ENCODE assay signal across 9 mouse cellular contexts in the genomic region with DNA sequence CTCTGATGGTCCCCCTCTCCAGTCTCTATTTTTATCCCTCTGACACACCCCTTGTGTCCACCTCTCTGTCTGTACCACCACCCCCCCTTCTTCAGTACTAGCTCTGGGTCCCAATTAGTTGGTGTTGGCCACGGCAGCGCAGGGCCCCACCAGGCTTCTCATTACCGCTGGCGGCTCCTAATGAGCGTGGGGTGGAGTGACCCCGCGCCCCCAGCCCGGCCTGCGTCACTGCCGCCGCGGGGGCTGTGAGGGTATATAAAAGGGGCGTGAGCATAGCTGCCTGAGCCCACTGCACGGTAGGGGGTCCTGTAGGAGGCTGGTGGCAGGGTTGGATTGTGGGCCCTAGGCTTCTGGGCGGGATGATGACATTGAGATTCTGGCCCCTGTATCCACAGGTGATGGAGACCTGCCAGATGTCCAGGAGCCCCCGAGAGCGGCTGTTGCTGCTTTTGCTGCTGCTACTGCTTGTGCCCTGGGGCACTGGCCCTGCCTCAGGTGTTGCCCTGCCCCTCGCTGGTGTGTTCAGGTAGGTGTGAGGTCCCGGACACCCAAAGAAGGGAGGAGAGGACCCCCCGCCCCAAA. TPM values are rescaled to one million over a fixed set of nuclear protein-coding genes. Genes with fewer than 3 reads are reported as not detected.
DNase-seq lines count a peak whose midpoint lies in the region; ATAC-seq and TF ChIP-seq lines count a peak whose summit lies in the region.
"Had no signal": no experiment of that assay in that cellular context is flagged by ENCODE, and none has a peak within 500 bp of the region (broad histone marks: within the 10 kb centered on the region; RNA-seq: fewer than 3 reads in every experiment).

A gene (plus strand): TSS at position 100 of the 582 bp plus-strand sequence.

- H3K9ac ChIP-seq in heart, embryonic 16.5 days (ENCODE audit: low read length): no peak within 1 kb of the TSS; the same call in 1 of the 2 replicates
- no peak within 1 kb of the TSS for H3K9ac ChIP-seq in embryonic facial prominence, embryonic 14.5 days (ENCODE audit: low read depth, low read length)
- no peak within 1 kb of the TSS for H3K9ac ChIP-seq in intestine, embryonic 15.5 days
- no peak within 1 kb of the TSS for H3K9ac ChIP-seq in midbrain, postnatal 0 days (replicated peaks; ENCODE audit: low read length, poor library complexity, severe bottlenecking)

- H3K4me2 ChIP-seq in heart, embryonic 16.5 days (ENCODE audit: low read depth, low read length): peak within 1 kb of the TSS; percentile 68
- H3K4me2 ChIP-seq in embryonic facial prominence, embryonic 14.5 days (ENCODE audit: low read depth, low read length): 0 out of 2 replicates have a peak within 1 kb of the TSS, but pooled peaks have one; percentile 12
- peak within 1 kb of the TSS; percentile 72 for H3K4me2 ChIP-seq in intestine, embryonic 15.5 days (replicated peaks)
- peak within 1 kb of the TSS; percentile 49 for H3K4me2 ChIP-seq in midbrain, postnatal 0 days (ENCODE audit: low read depth, low read length, poor library complexity, severe bottlenecking)

- no peak within 1 kb of the TSS for H3K27ac ChIP-seq in heart, embryonic 16.5 days (ENCODE audit: low read length)
- no peak within 1 kb of the TSS for H3K27ac ChIP-seq in embryonic facial prominence, embryonic 14.5 days (replicated peaks; ENCODE audit: low read depth, low read length)
- H3K27ac ChIP-seq in intestine, embryonic 15.5 days: no peak within 1 kb of the TSS
- H3K27ac ChIP-seq in midbrain, postnatal 0 days (ENCODE audit: low read depth, low read length): no peak within 1 kb of the TSS

- H3K4me1 ChIP-seq in heart, embryonic 16.5 days (ENCODE audit: control insufficient read depth, insufficient read depth, low read length): peaks cover 12% of the 10 kb centered on the region
- H3K4me1 ChIP-seq in embryonic facial prominence, embryonic 14.5 days (ENCODE audit: control insufficient read depth, insufficient read depth, low read length): 0 out of 2 replicates have a peak, but pooled peaks cover 4% of the 10 kb centered on the region
- peaks cover 15% of the 10 kb centered on the region for H3K4me1 ChIP-seq in intestine, embryonic 15.5 days (replicated peaks)
- peaks cover 4% of the 10 kb centered on the region; the same call in 1 of the 2 replicates for H3K4me1 ChIP-seq in midbrain, postnatal 0 days (ENCODE audit: insufficient read depth, low read length)

- ATAC-seq in heart, embryonic 16.5 days (replicated peaks; ENCODE audit: extremely low read depth, insufficient read depth, low FRiP score): no peak
- ATAC-seq in embryonic facial prominence, embryonic 14.5 days (ENCODE audit: low read depth): no peak
- no peak for ATAC-seq in intestine, embryonic 15.5 days
- no peak for ATAC-seq in midbrain, postnatal 0 days (ENCODE audit: low FRiP score)

- DNase-seq in heart, adult 8-10 months (ENCODE audit: low spot score): no peak
- DNase-seq in embryonic facial prominence, embryonic 14.5 days (ENCODE audit: low spot score): no peak
- DNase-seq in midbrain, postnatal 0 days (ENCODE audit: low spot score): no peak
- DNase-seq in right cerebral cortex, postnatal 14 days: no peak
- DNase-seq in layer of hippocampus, postnatal 14 days (ENCODE audit: low spot score in 2 of 2): no peak
- no peak for DNase-seq in urinary bladder, postnatal 25 days (ENCODE audit: low spot score)
- DNase-seq: gastrocnemius, postnatal 25 days had no signal

- no peaks in the 10 kb centered on the region for H3K36me3 ChIP-seq in heart, embryonic 16.5 days (ENCODE audit: control insufficient read depth, insufficient read depth)
- H3K36me3 ChIP-seq in embryonic facial prominence, embryonic 14.5 days (ENCODE audit: control insufficient read depth, insufficient read depth, low read length): no peaks in the 10 kb centered on the region
- H3K36me3 ChIP-seq in intestine, embryonic 15.5 days: no peaks in the 10 kb centered on the region
- no peaks in the 10 kb centered on the region for H3K36me3 ChIP-seq in midbrain, postnatal 0 days (ENCODE audit: insufficient read depth, low read length)

- no peaks in the 10 kb centered on the region for H3K9me3 ChIP-seq in heart, embryonic 16.5 days (replicated peaks; ENCODE audit: control insufficient read depth, low read length)
- no peaks in the 10 kb centered on the region for H3K9me3 ChIP-seq in embryonic facial prominence, embryonic 14.5 days (ENCODE audit: control insufficient read depth, low read length)
- no peaks in the 10 kb centered on the region for H3K9me3 ChIP-seq in intestine, embryonic 15.5 days
- H3K9me3 ChIP-seq in midbrain, postnatal 0 days (ENCODE audit: low read length): no peaks in the 10 kb centered on the region

- no peak for TF ChIP-seq CTCF in midbrain, postnatal 0 days (IDR thresholded peaks at IDR 0.05)

- peak within 1 kb of the TSS; percentile 44 for H3K4me3 ChIP-seq in heart, embryonic 16.5 days (ENCODE audit: low read length)
- H3K4me3 ChIP-seq in embryonic facial prominence, embryonic 14.5 days (ENCODE audit: low read depth, low read length): peak within 1 kb of the TSS; percentile 30
- peak within 1 kb of the TSS; percentile 12; the same call in 1 of the 2 replicates for H3K4me3 ChIP-seq in intestine, embryonic 15.5 days (replicated peaks)
- H3K4me3 ChIP-seq in midbrain, postnatal 0 days (ENCODE audit: low read depth, low read length): peak within 1 kb of the TSS; percentile 34

- peaks cover 95% of the 10 kb centered on the region for H3K27me3 ChIP-seq in heart, embryonic 16.5 days (ENCODE audit: control insufficient read depth, insufficient read depth, low read length)
- peaks cover 92% of the 10 kb centered on the region for H3K27me3 ChIP-seq in embryonic facial prominence, embryonic 14.5 days (replicated peaks; ENCODE audit: control insufficient read depth, insufficient read depth, low read length)
- peaks cover 96% of the 10 kb centered on the region for H3K27me3 ChIP-seq in intestine, embryonic 15.5 days (replicated peaks)
- peaks cover 81% of the 10 kb centered on the region for H3K27me3 ChIP-seq in midbrain, postnatal 0 days (ENCODE audit: insufficient read depth, low read length)

- 20% methylated on average over 20 of the region's 20 CpGs for WGBS in heart, embryonic 16.5 days
- 15% methylated on average over 18 of the region's 20 CpGs for WGBS in embryonic facial prominence, embryonic 14.5 days
- WGBS in intestine, embryonic 15.5 days: 23% methylated on average over 20 of the region's 20 CpGs
- WGBS in midbrain, postnatal 0 days: 21% methylated on average over 20 of the region's 20 CpGs

RNA-seq across cellular contexts. Expression of the gene that starts here (rescaled TPM):
- 0.42 TPM in 1 of 2 replicates, not detected in the other for polyA plus RNA-seq in heart, embryonic 16.5 days (2015; fragmentation: Nextera tagmentation; extraction: Ambion mirVana)
- not detected for total RNA-seq in heart, adult 8-10 months (2022)
- polyA plus RNA-seq in embryonic facial prominence, embryonic 14.5 days (2014; fragmentation: Nextera tagmentation; extraction: Ambion mirVana): not detected in 2 replicates
- not detected in 2 replicates for polyA plus RNA-seq in intestine, embryonic 15.5 days (2015; fragmentation: Nextera tagmentation; extraction: Ambion mirVana)
- not detected in 2 replicates for total RNA-seq in midbrain, postnatal 0 days (2014; rRNA removed)
- 0.93 and 1.3 TPM in 2 replicates for polyA plus RNA-seq in midbrain, postnatal 0 days (2015; fragmentation: Nextera tagmentation; extraction: Ambion mirVana)
- total RNA-seq in layer of hippocampus, postnatal 14 days (2021): not detected
- total RNA-seq: gastrocnemius, postnatal 25 days had no signal

Comparison
In these comparisons a context has a peak if more than half of its experiments do, and no peak if none do; other contexts are left out.
1. H3K4me2 ChIP-seq: peak in every context shown above with its lines; median percentile 72 in intestine, embryonic 15.5 days; 68 in heart, embryonic 16.5 days; 49 in midbrain, postnatal 0 days; 12 in embryonic facial prominence, embryonic 14.5 days.